Mouse (Mus musculus) telencephalon, adult 2 months (tissue): ENCODE measurements around the gene Gm20388.

Experiments
- DNase-seq: peaks from one replicate; pipeline ENCODE4 v3.0.0-alpha.2; 2011; ENCODE audit warnings: low read depth, low spot score

Gene Gm20388

DNA sequence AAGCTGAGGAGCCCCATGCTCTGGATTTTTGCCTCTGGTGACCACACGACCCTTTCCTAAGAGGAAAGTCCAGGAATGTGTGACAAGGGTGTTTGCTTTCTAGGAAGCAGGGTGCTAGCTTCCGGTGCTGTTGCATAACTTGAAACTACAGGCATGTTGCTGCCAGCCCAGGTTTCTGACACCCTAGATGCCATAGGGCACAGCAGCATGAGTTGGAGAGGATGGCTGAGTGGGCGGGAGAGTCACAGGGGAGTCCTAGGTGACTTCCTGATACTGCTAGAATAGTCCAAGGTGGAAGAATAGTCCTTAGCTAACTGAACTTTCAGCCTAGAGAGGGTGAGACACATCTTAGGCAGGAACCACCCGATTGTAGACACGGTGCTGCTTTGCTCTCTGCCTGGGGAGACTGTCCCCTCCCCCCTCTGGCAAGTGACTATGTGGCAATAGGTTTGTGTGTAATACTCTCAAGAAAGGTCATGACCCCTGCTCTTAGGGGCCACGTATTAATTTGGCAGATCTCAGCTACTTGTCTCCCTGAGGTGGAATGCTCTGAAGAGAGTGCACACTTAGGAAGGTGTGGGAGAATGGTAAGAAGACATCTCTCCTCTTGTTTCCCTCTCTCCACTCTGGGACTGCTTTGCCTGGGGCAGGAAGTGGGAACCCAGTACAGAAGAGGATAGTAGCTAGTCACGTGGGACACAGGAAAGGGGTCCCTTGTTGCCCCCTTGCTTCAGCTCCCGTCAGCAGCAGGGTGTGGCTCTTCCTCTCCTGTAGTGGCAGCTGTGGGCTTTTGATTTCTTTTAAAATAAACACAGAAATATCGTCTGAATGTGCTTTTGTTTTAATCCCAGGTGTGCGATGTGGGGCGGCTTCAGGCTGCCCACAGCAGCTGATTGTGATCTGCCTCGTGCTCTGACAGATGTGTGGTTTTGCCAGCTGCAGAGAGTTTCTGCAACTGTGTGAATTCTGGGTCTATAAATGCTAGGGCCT, 2553.3 kb downstream of the Gm20388 start:
- no peak for DNase-seq

DNA sequence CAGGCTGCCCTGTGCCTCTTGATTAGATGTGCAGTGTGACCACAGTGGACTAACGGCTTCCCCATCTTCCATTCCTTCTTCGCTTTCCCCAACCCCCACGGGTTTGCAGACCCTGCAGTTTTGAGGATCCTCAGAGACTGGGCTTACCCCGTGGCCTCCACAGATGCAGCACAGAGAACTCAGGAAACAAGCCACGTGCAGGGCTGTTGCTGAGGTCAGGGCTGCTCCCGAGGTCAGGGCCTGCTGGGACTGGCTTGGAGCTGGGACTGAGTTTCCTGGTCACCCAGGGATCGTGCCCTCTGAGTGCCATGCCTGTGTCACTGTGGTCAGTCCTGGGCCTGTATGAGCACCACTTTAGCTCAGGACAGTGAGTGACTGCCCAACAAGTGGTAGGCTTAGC, 2554.3 kb downstream of the Gm20388 start:
- DNase-seq = no peak

DNA sequence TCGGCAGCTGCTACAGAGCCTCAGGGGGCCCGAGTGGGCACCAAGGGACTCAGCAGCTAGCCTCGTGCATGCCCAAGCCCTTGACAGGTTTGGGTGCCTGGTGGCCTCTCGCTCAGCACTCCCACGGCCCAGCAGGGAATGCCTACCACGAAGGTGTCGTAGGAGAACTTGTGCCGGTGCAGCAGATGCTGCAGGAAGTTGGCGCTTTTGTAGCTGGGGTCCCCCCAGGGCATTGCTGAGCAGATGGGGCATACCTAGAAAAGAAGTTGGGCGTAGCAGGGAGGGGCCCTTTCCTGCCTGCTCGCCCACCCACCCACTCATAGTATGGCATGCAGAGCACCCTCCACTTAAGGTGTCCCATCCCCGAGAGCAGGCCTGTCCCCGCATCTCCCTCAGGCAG, 2557.2 kb downstream of the Gm20388 start:
- no peak for DNase-seq

DNA sequence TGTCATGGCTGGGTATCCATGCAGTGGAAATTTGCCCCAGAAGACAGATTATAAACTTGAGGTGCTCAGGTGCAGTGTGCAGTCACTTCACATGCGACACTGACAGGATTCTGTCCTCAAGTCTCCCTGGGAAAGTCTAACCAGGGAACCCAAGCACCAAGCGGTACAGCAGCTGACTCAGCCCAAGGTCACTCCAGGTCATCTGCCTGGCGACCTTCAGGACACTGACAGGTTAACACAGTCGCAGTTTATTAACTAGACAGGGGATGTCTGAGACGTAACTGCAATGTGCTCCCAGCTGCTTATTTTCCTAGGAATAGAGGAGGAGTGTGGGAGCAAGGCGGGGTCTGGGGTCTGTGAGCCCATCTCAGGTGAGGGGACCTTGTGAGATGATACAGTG, 2558.8 kb downstream of the Gm20388 start:
- DNase-seq = no peak

DNA sequence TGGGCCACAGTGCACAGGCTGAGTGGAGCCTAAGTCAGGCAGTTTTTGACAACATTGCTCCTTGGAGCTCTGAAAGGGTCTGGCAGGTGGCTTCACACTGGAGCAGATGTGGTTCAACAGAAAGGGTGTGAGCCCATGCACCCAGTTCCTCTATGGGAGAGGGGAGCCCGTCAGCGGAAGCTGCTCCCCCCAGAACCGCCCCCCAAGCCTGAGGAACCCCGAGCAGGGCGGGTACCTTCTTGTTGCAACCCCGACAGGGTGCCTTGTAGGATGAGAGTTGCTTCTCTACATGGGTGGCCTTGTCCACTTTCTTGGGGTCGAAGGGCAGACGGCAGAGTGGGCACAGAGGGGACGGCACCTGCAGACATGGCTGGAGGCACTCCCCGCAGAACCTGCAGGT, 2559.3 kb downstream of the Gm20388 start:
- no peak for DNase-seq

DNA sequence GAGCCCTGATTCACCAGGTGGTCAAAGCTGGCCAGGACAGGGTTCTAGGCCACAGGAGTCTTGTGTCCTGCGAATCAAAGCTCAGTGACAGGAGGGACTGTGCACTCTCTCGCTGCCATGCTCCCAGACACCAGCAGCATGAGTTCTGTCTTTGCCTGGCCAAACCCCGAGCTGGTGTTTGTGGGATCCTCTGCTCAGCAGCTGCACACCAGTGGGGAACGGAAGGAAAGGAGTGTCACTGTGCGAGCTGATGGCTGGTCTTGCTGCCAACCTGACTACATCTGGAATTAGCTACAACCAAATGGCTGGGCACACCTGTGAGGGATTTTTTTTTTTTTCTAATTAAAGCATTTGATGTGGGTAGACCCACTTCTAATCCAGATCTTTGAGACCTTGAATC, 2560.1 kb downstream of the Gm20388 start:
- no peak for DNase-seq

DNA sequence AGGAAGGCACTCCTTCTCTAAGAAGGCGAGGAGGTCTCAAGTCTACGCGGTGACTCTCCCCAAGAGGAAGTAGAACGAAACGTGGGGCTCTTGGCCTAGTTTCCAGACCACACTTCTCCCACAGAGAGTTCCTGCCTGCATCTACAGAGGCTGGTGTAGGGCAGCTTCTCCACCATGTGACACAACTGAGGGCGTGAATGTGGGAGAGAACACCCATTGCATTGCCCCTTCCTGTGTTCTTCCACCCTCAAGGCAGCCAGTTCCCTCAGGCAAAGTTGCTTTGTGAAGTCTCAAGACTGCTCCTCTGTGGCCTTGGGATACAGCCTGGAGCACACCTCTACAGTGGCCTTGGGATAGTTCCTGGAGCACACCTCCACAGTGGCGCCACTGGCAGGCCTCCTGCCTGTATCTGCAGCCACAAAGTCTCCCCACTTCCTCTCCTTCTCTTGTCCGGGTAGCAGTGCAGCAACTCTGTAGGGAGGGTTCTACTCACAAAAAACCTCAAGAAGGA, 2563.3 kb downstream of the Gm20388 start:
- DNase-seq = peak; percentile 55

DNA sequence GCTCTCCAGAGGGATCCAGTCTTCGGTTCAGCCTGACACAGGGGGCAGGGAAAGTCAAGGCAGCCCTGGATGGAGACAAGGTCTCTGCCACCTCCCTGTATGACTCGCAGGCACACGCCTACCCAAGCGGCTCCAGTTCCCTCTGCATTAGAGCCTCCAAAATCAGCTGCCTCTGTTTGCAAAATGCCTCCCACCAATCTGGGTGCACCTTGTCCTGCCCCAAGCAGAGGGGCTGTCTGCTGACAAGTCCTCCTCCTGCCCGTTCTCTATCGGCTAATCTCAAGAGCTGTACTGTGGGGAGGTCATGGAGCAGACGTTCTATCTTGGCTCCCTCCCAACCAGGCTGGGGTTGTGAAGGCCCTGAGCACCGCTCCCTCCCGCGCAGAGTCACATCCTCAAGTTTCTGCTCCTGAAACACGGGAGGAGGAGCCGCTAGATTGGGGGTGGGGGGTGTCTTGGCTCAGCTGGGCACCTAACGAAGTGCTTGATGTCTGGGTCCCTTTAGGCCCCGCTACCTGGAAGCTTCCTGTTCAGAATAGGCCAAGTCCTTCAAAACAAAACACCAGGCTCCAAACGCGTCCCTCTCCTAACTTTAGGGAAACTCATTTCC, 2564.4 kb downstream of the Gm20388 start:
- DNase-seq = no peak

DNA sequence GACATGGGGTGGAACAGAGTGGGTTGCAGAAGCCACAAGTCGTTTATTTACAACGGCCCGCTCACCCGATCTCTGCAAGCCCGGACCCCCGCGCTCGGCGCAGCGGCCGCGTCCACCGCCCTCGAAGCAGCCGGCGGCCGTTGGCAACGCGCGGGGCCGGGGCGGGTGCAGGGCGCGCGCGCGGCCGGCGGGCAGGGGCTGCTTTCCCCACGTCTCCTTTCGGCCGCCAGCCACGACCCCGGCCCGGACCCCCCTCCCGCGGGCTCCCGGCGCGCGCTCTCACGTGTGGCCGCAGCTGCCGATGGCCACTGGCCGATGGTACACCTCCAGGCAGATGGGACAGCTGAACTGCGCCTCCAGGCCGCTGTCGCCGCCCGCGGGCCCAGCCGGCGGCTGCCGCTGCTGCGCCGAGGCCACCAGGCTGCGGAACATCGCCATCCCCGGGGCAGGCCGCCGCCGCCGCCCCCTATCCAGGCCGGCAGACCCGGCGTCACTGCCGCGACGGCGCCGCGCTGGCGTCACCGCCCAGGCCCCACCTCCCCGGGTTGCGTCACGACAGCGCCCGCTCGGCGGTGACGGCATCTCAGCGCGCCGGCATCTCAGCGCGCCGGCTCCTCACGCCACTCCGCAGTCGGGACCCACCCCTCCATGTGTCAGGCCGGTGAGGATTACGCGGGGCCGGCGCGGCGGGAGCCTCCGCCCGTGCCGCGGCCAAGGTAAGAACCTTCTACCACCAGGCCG, 2565.1 kb downstream of the Gm20388 start, which contains the start of the genes Rnf166 and Ctu2:
TSS of gene Rnf166 (minus strand) at position 485 of the 741 bp plus-strand sequence.
TSS of gene Ctu2 (plus strand) at position 564 of the 741 bp plus-strand sequence.
- DNase-seq = peak; percentile 68

DNA sequence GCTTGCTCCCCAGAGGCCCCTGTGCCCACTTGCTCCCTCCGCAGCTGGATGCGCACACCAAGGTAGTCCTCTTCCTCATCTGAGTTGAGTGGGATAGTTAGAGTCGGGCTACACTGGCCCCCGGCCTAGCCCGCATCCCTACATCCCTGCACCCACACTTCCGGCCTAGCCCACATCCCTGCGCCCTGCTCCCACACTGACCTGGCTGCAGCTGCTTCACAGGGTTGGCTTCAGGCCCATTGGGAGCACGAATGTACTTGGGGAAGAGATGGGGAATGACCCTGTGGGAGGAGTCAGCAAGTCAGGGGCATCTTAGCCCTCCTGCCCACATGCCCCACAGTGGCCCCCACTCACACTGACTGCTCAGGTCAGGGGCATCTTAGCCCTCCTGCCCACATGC, 2571.8 kb downstream of the Gm20388 start:
- DNase-seq = no peak

DNA sequence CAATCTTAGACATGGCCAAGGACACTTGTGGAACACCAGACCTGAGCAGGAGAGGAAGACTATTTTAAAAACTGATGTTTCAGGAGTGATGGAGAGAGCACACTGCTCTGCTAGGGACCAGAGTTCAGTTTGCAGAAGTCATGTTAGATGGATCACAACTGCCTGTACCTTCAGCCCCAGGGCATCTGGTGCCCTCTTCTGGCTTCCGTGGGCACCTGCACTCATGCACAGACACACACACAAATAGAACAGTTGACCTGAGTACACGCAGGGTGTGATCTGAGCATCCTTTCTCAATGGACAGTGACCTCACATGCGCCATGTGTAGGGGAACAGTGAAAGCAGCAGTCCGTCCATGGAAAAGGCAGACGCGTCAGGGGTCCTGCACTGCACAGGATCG, 2573.2 kb downstream of the Gm20388 start:
- no peak for DNase-seq

DNA sequence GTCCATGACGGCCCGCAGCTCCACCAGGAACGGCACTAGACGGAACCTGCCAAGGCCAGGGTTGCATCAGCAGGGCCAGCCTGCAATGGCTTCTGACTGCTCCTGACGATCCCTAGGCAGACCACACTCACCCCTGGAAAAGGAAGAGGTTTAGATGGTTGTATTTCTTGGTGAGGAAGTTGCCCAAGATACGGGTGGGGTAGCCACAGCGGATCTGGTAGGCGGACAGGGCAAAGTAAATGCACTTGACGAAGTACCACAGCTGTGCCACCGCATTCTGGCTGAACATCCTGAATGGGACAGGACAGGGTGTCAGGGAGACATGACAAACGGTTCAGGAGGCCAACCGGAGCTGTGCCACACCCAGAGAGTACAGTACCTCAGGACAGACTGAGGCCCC, 2574.2 kb downstream of the Gm20388 start:
- DNase-seq = no peak

DNA sequence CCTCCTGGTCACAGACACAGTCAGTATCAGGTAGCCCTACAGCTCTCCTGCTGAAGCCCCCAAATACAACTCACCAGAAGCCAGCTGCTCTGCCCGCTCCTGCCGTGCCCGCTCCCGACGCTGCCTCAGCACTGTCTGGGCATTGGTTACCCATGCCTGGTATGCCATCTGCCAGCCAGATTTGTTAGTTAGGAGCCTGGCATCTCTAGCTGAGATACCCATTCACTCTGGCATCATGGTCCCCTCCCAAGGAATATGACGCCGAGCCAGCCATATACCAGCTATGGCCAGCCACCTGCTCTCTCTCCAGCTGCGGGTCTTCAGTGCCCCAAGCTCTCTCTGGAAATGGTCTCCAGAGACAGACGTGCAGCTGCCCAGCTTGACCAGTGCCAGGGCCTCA, 2577.7 kb downstream of the Gm20388 start:
- no peak for DNase-seq

DNA sequence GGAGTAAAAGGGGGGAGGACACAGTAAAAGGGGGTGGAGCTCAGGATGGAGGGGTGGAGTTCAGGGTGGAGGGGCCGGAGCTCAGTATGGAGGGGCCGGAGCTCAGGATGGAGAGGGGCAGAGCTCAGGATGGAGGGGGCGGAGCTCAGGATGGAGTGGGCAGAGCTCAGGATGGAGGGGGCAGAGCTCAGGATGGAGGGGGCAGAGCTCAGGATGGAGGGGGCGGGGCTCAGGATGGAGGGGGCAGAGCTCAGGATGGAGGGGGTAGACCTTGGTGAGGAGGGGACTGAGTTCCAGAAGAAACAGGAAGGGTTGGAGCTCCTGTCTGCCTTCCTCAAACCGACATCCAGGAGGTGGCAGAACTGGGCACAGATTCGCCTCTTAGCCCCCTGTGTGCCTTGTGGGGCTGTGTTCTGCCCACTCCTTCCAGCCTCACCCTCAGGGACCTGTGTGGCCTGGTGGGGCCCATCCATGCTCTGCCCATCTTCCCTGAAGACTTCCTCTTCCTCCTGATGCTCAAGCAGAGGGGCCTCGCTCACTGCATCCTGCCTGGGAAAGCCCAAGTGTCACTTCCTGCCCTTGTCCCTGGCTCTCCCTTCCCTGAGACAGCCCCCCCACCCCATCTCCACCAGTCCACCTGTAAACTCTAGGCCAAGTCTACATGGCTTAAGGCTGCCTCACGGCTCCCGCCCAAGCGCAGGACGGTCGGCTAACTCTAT, 2586.5 kb downstream of the Gm20388 start:
- DNase-seq = no peak

DNA sequence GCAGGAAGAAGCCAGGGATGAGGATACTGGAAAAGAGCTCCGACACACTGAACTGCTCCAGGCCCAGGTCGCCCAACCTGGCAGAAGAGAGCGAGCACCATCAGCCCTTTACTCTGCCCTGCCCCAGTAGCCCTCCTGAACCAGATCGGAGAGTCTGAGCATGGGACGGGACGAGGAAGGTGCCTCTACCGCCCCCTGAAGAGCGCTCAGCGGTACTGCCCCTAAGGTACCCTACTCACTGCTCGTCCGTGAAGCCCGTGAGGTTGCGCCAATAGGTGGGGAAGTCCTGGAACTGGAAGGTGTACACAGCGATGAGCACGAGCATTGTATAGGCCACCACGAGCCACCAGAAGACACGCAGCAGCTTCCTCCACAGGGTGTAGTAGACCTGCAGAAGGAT, 2587.3 kb downstream of the Gm20388 start:
- no peak for DNase-seq

DNA sequence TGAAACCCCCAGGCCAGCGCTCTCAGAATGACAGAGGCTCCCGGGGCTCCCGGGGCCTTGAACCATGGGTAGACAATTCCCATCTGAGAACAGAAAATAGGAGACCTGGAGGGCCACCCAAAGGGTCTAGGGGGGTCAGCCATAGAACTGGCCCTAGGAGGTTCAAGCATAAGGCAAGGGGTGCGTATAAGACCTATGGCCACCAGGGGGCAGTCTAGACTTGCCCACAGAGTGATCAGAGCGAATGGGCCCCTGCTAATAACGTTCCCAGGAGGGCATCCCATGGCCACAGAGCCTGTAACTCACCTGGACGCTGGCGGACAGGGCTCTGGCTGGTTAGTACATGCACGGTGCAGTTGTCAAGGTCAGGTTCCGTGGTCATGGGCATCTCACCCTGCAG, 2590.2 kb downstream of the Gm20388 start:
- peak; percentile 28 for DNase-seq

DNA sequence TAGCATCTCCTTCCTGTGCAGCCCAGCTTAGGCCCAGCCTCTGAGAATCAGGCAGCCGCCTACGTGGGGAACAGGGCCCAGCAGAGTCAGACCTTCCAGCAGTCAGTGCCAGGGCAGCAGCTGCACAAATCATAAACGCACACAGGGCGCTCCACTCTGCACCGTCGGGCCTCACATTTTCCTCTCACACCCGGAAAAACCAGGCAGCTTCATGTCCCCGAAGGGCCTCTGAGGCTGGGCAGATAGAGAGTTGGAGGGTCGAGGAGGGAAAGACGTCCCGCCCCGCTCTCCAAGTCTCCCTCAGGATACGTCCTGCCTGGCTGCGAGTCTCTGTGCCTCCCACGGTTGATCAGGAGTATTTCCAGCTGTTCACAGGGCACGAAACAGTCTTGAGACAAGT, 2600.9 kb downstream of the Gm20388 start:
- DNase-seq = no peak

DNA sequence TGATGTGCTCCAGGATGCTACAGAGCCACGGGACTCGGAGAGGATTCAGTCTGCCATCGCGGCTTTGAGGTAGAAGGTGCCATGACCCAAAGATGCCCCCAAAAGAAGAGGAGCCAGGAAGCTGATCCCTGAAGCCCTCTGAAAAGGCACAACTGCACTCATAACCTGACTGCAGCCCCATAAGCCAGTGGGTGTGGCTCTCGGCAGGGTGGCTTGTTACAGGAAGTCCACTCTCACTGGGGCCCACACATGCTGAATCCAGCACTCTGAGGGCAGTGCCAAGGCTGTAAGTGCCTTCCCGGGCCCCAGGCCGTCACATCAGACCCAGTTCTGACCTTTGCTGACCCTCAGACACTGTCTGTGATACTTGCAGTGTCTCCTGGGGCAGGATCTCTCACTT, 2601.8 kb downstream of the Gm20388 start:
- no peak for DNase-seq

DNA sequence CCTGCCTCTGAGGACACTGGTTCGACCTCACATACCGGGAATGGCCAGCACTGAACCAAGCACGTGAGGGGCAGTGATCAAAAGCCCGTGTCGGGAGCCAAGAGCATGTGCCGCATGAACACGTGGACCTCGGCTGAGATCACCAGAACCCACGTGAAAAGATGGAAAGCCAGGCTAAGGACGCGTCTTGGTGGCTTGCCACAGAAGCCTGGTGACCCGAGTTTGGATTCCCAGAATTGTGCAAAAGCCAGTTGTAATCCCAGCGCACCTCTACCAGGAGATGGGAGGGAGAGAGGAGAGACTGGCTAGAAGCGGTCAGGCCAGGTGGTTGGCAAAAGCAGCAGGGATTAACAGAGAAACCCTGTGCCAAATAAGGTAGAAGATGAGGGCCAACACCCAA, 2605.1 kb downstream of the Gm20388 start:
- no peak for DNase-seq

DNA sequence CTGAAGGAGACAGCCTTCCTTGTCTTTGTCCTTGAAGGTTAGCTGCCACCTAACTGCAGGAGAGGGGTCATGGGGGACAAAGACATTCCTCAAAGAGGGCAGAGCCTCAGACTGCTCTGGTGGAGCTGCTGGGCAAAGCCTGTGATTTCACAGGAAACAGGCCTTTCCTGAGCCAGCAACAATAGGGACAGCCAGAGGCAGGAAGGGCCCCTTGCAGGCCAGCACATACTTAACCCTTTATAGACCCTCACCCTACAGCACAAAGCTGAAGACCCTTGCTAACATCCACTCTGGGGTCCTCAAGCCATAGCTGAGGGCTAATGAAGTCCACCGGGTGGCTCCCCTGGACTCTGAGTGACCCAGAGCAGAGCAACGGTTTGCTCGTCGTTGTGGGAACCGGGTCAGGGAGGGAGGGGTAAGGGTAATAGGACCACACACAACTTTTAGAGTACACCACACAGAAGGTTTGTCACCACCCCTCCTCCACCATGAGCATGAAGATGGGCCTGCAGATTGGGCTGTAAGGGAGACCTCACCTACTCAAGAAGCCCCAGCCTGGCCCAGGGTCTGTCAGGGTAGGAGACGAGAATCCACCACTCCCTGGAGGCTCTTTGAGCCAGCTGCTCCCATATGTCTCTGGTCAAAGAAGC, 2607.0 kb downstream of the Gm20388 start:
- DNase-seq = no peak

DNA sequence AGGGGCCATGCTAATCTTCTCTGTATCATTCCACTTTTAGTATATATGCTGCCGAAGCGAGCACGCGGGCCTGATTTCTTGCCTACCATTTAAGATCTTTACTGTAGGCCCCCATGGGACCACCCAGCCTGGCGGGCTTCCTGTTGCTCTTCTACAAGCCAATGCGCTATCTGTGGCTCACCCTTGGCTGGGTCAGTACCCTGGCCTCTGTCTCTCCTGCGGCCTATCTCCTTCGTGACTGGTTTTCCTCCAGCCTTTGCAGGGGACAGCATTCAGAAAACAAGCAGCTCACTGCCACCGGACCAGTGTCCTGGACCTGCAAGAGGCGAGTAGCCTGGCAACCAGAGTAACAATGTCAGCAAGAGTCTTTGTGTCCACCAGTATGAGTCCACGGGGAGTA, 2610.0 kb downstream of the Gm20388 start:
- no peak for DNase-seq
